8 mouse cellular contexts compared by ENCODE assay signal in the genomic region with DNA sequence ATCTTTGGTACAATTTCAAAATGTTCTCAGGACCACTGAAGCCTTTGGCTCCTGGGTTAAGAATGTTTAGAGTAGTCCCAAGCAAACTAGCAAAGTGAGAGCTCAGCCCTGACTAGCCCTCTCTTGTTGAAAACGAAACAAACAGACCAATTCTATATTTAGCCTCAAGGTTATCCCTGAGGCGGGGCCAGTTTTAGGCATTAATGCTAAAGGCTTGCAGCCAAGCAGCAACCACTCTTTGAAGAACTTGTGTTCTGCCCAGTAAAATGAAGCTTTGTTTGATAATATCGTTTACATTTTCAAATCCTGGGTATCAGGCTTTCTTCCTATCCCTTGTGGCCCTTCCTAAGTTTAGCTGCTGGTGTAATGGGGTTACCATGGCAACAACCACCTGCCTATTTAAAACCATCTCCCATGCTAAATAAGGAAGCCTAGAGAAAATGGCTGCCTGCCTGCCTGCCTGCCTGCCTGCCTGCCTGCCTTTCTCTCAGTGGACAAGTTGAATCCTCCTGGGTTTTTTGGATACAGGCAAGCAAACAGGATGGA.
DNase-seq lines count a peak whose midpoint lies in the region; ATAC-seq lines count a peak whose summit lies in the region.

No protein-coding gene starts in this region.

- peak overlapping the region; percentile 57 for H3K27ac ChIP-seq in heart, embryonic 13.5 days (replicated peaks)

- no peaks in the 10 kb centered on the region for H3K36me3 ChIP-seq in heart, embryonic 13.5 days

- no peaks in the 10 kb centered on the region for H3K9me3 ChIP-seq in heart, embryonic 13.5 days

- intact Hi-C loops in left cerebral cortex, postnatal 25 days (cut with DNase I) = loop anchor here (2.0 kb wide), 1 partner anchor 54 kb away; no protein-coding TSS in a partner anchor

- WGBS in heart, embryonic 13.5 days = 14% methylated on average over 3 of the region's 3 CpGs

- H3K9ac ChIP-seq in heart, embryonic 13.5 days = 0 out of 2 replicates have a peak overlapping the region, but pooled peaks have one; percentile 1

- no peaks in the 10 kb centered on the region for H3K27me3 ChIP-seq in heart, embryonic 13.5 days (replicated peaks)

- H3K4me2 ChIP-seq in heart, embryonic 13.5 days = peak overlapping the region; percentile 35

- DNase-seq in cerebellum, postnatal 10 days = peak; percentile 64 to 67
- no peak for DNase-seq in cerebellum, adult 11-12 months
- DNase-seq in 3T3-L1 (ENCODE audit: low read depth, low spot score) = peak; percentile 45
- DNase-seq in cerebellum, postnatal 14 days = peak; percentile 61 to 70
- peak; percentile 73 to 95 for DNase-seq in left cerebral cortex, postnatal 25 days (ENCODE audit: low spot score in 2 of 2)
- DNase-seq in right cerebral cortex, postnatal 14 days = peak; percentile 43
- DNase-seq in spleen, postnatal 14 days (ENCODE audit: low spot score in 2 of 2) = no peak

- H3K4me1 ChIP-seq in heart, embryonic 13.5 days = peaks cover 81% of the 10 kb centered on the region

- no peak for ATAC-seq in heart, embryonic 13.5 days (ENCODE audit: extremely low read depth, insufficient number of reproducible peaks, low FRiP score, low TSS enrichment)

- no peak overlapping the region for H3K4me3 ChIP-seq in heart, embryonic 13.5 days

Comparison
In these comparisons a context has a peak if more than half of its experiments do, and no peak if none do; other contexts are left out.
1. DNase-seq: peak in cerebellum, postnatal 10 days (2 of 2), 3T3-L1 (single experiment), cerebellum, postnatal 14 days (2 of 2), left cerebral cortex, postnatal 25 days (2 of 2) and right cerebral cortex, postnatal 14 days (single experiment); none in cerebellum, adult 11-12 months (single experiment) and spleen, postnatal 14 days (0 of 2).